Mouse (Mus musculus): ENCODE measurements around the gene Pogz. TPM values are rescaled to one million over a fixed set of nuclear protein-coding genes. Genes with fewer than 3 reads are reported as not detected.

Gene Pogz
- polyA plus RNA-seq, 1 experiment from 2014 or later, result 15.6 TPM

GRCm38 (mm10) chr3:94911050-94911693 lies 73.8 kb downstream of the Pogz start:
- H3K27me3 ChIP-seq (ENCODE audit: control insufficient read depth, insufficient read depth, low read length), result no peaks in the 10 kb centered on the region
- WGBS (ENCODE audit: insufficient replicate concordance), result 67% methylated on average over 2 of the region's 2 CpGs
- no peak for ATAC-seq (replicated peaks; ENCODE audit: insufficient number of reproducible peaks, low FRiP score, low TSS enrichment)

GRCm38 (mm10) chr3:94913801-94914200 lies 76.4 kb downstream of the Pogz start:
- H3K9me3 ChIP-seq (replicated peaks; ENCODE audit: control insufficient read depth, low read length), result no peaks in the 10 kb centered on the region
- no peaks in the 10 kb centered on the region for H3K27me3 ChIP-seq (ENCODE audit: control insufficient read depth, insufficient read depth, low read length)
- 68% methylated on average over 5 of the region's 5 CpGs for WGBS (ENCODE audit: insufficient replicate concordance)
- H3K4me1 ChIP-seq (ENCODE audit: control insufficient read depth, insufficient read depth, low read length), result no peaks in the 10 kb centered on the region; the same call in 1 of the 2 replicates
- no peak overlapping the region for H3K4me2 ChIP-seq
- ATAC-seq (replicated peaks; ENCODE audit: insufficient number of reproducible peaks, low FRiP score, low TSS enrichment), result no peak
- H3K9ac ChIP-seq (ENCODE audit: low read depth, low read length), result no peak overlapping the region
- no peak overlapping the region for H3K27ac ChIP-seq (ENCODE audit: low read depth, low read length)
- H3K36me3 ChIP-seq (ENCODE audit: control insufficient read depth, insufficient read depth, low read length), result no peaks in the 10 kb centered on the region
- no peak overlapping the region for H3K4me3 ChIP-seq (ENCODE audit: low read depth, low read length)

More at GRCm38 (mm10) chr3:94911050-94911693, 73.8 kb downstream of the Pogz start:
- no peak overlapping the region for H3K9ac ChIP-seq (ENCODE audit: low read depth, low read length)
- no peaks in the 10 kb centered on the region for H3K36me3 ChIP-seq (ENCODE audit: control insufficient read depth, insufficient read depth, low read length)
- H3K4me2 ChIP-seq, result no peak overlapping the region
- no peak overlapping the region for H3K27ac ChIP-seq (ENCODE audit: low read depth, low read length)
- no peak overlapping the region for H3K4me3 ChIP-seq (ENCODE audit: low read depth, low read length)
- no peaks in the 10 kb centered on the region for H3K9me3 ChIP-seq (replicated peaks; ENCODE audit: control insufficient read depth, low read length)
- H3K4me1 ChIP-seq (ENCODE audit: control insufficient read depth, insufficient read depth, low read length), result no peaks in the 10 kb centered on the region

GRCm38 (mm10) chr3:94915903-94916741 lies 78.8 kb downstream of the Pogz start:
- Histone ChIP-seq H3K36me3 (ENCODE audit: control insufficient read depth, insufficient read depth, low read length) (no peaks in the 10 kb centered on the region), H3K4me3 (ENCODE audit: low read depth, low read length) (no peak overlapping the region), H3K4me2 (no peak overlapping the region), H3K4me1 (ENCODE audit: control insufficient read depth, insufficient read depth, low read length) (no peaks in the 10 kb centered on the region; the same call in 1 of the 2 replicates), H3K9me3 (replicated peaks; ENCODE audit: control insufficient read depth, low read length) (no peaks in the 10 kb centered on the region), H3K9ac (ENCODE audit: low read depth, low read length) (no peak overlapping the region), H3K27me3 (ENCODE audit: control insufficient read depth, insufficient read depth, low read length) (no peaks in the 10 kb centered on the region), H3K27ac (ENCODE audit: low read depth, low read length) (no peak overlapping the region)
- 84% methylated on average over 7 of the region's 7 CpGs for WGBS (ENCODE audit: insufficient replicate concordance)
- no peak for ATAC-seq (replicated peaks; ENCODE audit: insufficient number of reproducible peaks, low FRiP score, low TSS enrichment)

GRCm38 (mm10) chr3:94917816-94918361 lies 80.5 kb downstream of the Pogz start:
- no peak overlapping the region for H3K27ac ChIP-seq (ENCODE audit: low read depth, low read length)
- no peak overlapping the region for H3K9ac ChIP-seq (ENCODE audit: low read depth, low read length)
- ATAC-seq (replicated peaks; ENCODE audit: insufficient number of reproducible peaks, low FRiP score, low TSS enrichment), result 0 out of 2 replicates have a peak, but pooled peaks have one; percentile 46
- no peaks in the 10 kb centered on the region for H3K27me3 ChIP-seq (ENCODE audit: control insufficient read depth, insufficient read depth, low read length)
- H3K9me3 ChIP-seq (replicated peaks; ENCODE audit: control insufficient read depth, low read length), result no peaks in the 10 kb centered on the region
- WGBS (ENCODE audit: insufficient replicate concordance), result 61% methylated on average over 14 of the region's 14 CpGs
- no peak overlapping the region for H3K4me2 ChIP-seq
- H3K4me1 ChIP-seq (ENCODE audit: control insufficient read depth, insufficient read depth, low read length), result no peaks in the 10 kb centered on the region; the same call in 1 of the 2 replicates
- H3K36me3 ChIP-seq (ENCODE audit: control insufficient read depth, insufficient read depth, low read length), result no peaks in the 10 kb centered on the region
- H3K4me3 ChIP-seq (ENCODE audit: low read depth, low read length), result no peak overlapping the region

- H3K4me3 ChIP-seq (ENCODE audit: low read depth, low read length), result no peak overlapping the region
- no peaks in the 10 kb centered on the region; the same call in 1 of the 2 replicates for H3K4me1 ChIP-seq (ENCODE audit: control insufficient read depth, insufficient read depth, low read length)
- H3K27ac ChIP-seq (ENCODE audit: low read depth, low read length), result no peak overlapping the region
- no peaks in the 10 kb centered on the region for H3K9me3 ChIP-seq (replicated peaks; ENCODE audit: control insufficient read depth, low read length)
- WGBS (ENCODE audit: insufficient replicate concordance), result 72% methylated on average over 4 of the region's 4 CpGs
- H3K36me3 ChIP-seq (ENCODE audit: control insufficient read depth, insufficient read depth, low read length), result no peaks in the 10 kb centered on the region
- no peak for ATAC-seq (replicated peaks; ENCODE audit: insufficient number of reproducible peaks, low FRiP score, low TSS enrichment)
- H3K9ac ChIP-seq (ENCODE audit: low read depth, low read length), result no peak overlapping the region
- H3K27me3 ChIP-seq (ENCODE audit: control insufficient read depth, insufficient read depth, low read length), result no peaks in the 10 kb centered on the region
- no peak overlapping the region for H3K4me2 ChIP-seq
Measured at GRCm38 (mm10) chr3:94918845-94919244, 81.5 kb downstream of the Pogz start.

- no peak overlapping the region for H3K4me3 ChIP-seq (ENCODE audit: low read depth, low read length)
- H3K4me2 ChIP-seq, result no peak overlapping the region
- WGBS (ENCODE audit: insufficient replicate concordance), result 49% methylated on average over 3 of the region's 3 CpGs
- no peaks in the 10 kb centered on the region for H3K9me3 ChIP-seq (replicated peaks; ENCODE audit: control insufficient read depth, low read length)
- ATAC-seq (replicated peaks; ENCODE audit: insufficient number of reproducible peaks, low FRiP score, low TSS enrichment), result no peak
- no peak overlapping the region for H3K27ac ChIP-seq (ENCODE audit: low read depth, low read length)
- no peaks in the 10 kb centered on the region for H3K27me3 ChIP-seq (ENCODE audit: control insufficient read depth, insufficient read depth, low read length)
- no peaks in the 10 kb centered on the region for H3K36me3 ChIP-seq (ENCODE audit: control insufficient read depth, insufficient read depth, low read length)
- no peak overlapping the region for H3K9ac ChIP-seq (ENCODE audit: low read depth, low read length)
- no peaks in the 10 kb centered on the region; the same call in 1 of the 2 replicates for H3K4me1 ChIP-seq (ENCODE audit: control insufficient read depth, insufficient read depth, low read length)
Measured at GRCm38 (mm10) chr3:94921104-94921503, 83.7 kb downstream of the Pogz start.

GRCm38 (mm10) chr3:94922333-94922732 lies 85.0 kb downstream of the Pogz start:
- no peak overlapping the region for H3K4me3 ChIP-seq (ENCODE audit: low read depth, low read length)
- H3K4me2 ChIP-seq, result no peak overlapping the region
- H3K36me3 ChIP-seq (ENCODE audit: control insufficient read depth, insufficient read depth, low read length), result no peaks in the 10 kb centered on the region
- H3K27me3 ChIP-seq (ENCODE audit: control insufficient read depth, insufficient read depth, low read length), result no peaks in the 10 kb centered on the region
- H3K27ac ChIP-seq (ENCODE audit: low read depth, low read length), result no peak overlapping the region
- no peak overlapping the region for H3K9ac ChIP-seq (ENCODE audit: low read depth, low read length)
- ATAC-seq (replicated peaks; ENCODE audit: insufficient number of reproducible peaks, low FRiP score, low TSS enrichment), result no peak
- no peaks in the 10 kb centered on the region; the same call in 1 of the 2 replicates for H3K4me1 ChIP-seq (ENCODE audit: control insufficient read depth, insufficient read depth, low read length)
- H3K9me3 ChIP-seq (replicated peaks; ENCODE audit: control insufficient read depth, low read length), result no peaks in the 10 kb centered on the region
- 58% methylated on average over 3 of the region's 3 CpGs for WGBS (ENCODE audit: insufficient replicate concordance)

- H3K27ac ChIP-seq (ENCODE audit: low read depth, low read length), result no peak overlapping the region
- no peak overlapping the region for H3K4me2 ChIP-seq
- WGBS (ENCODE audit: insufficient replicate concordance), result 57% methylated on average over 8 of the region's 8 CpGs
- no peaks in the 10 kb centered on the region for H3K27me3 ChIP-seq (ENCODE audit: control insufficient read depth, insufficient read depth, low read length)
- H3K4me1 ChIP-seq (ENCODE audit: control insufficient read depth, insufficient read depth, low read length), result no peaks in the 10 kb centered on the region
- H3K9ac ChIP-seq (ENCODE audit: low read depth, low read length), result no peak overlapping the region
- ATAC-seq (replicated peaks; ENCODE audit: insufficient number of reproducible peaks, low FRiP score, low TSS enrichment), result no peak
- no peak overlapping the region for H3K4me3 ChIP-seq (ENCODE audit: low read depth, low read length)
- no peaks in the 10 kb centered on the region for H3K36me3 ChIP-seq (ENCODE audit: control insufficient read depth, insufficient read depth, low read length)
- H3K9me3 ChIP-seq (replicated peaks; ENCODE audit: control insufficient read depth, low read length), result no peaks in the 10 kb centered on the region
Measured at GRCm38 (mm10) chr3:94924688-94925087, 87.3 kb downstream of the Pogz start.

Measured in heart, embryonic 11.5 days (tissue).